Mouse (Mus musculus) intestine, postnatal 0 days (tissue): Measurements from ENCODE around the gene Cldn3. TPM values are rescaled to one million over a fixed set of nuclear protein-coding genes. Genes with fewer than 3 reads are reported as not detected.

Experiments
- ATAC-seq: fragments of 200-750 bp; cut with Nextera tagmentation; 2 replicates; pipeline ENCODE4 v1.8.0; 2017; ENCODE audit warnings: mild to moderate bottlenecking, moderate TSS enrichment, moderate library complexity
- H3K27ac ChIP-seq: fragments of 300-500 bp; sonication (generic); 2 replicates; pipeline ENCODE4 v1.5.1; 2014; ENCODE audit warnings: mild to moderate bottlenecking, low read depth, low read length, moderate library complexity
- H3K27me3 ChIP-seq: fragments of 300-500 bp; sonication (generic); replicated peaks from 2 replicates; pipeline ENCODE4 v1.6.1; 2014; ENCODE audit warnings: low read length, mixed read lengths; ENCODE audit not compliant: control insufficient read depth, insufficient read depth
- H3K36me3 ChIP-seq: fragments of 300-500 bp; sonication (generic); 2 replicates; pipeline ENCODE4 v1.6.1; 2014; ENCODE audit warnings: mild to moderate bottlenecking, moderate library complexity; ENCODE audit not compliant: control insufficient read depth, insufficient read depth
- H3K4me1 ChIP-seq: fragments of 300-500 bp; sonication (generic); replicated peaks from 2 replicates; pipeline ENCODE4 v1.6.1; 2014; ENCODE audit warnings: antibody characterized with exemption, low read length, mixed read lengths; ENCODE audit not compliant: control insufficient read depth, insufficient read depth
- H3K4me2 ChIP-seq: fragments of 300-500 bp; sonication (generic); replicated peaks from 2 replicates; pipeline ENCODE4 v1.6.1; 2014; ENCODE audit warnings: low read depth, mild to moderate bottlenecking, moderate library complexity
- H3K4me3 ChIP-seq: fragments of 300-500 bp; sonication (generic); 2 replicates; pipeline ENCODE4 v1.5.1; 2014; ENCODE audit warnings: low read depth, low read length
- H3K9ac ChIP-seq: fragments of 300-500 bp; sonication (generic); 2 replicates; pipeline ENCODE4 v1.6.1; 2014; ENCODE audit warnings: mild to moderate bottlenecking, low read depth, low read length
- H3K9me3 ChIP-seq: fragments of 300-500 bp; sonication (generic); 2 replicates; pipeline ENCODE4 v1.6.1; 2016; ENCODE audit warnings: mixed run types; ENCODE audit not compliant: control insufficient read depth
- CTCF ChIP-seq: sonication (generic); IDR thresholded peaks from 2 replicates; pipeline ENCODE4 v1.5.1; 2016; ENCODE audit warnings: low read depth, mild to moderate bottlenecking, control low read depth, antibody characterized with exemption, moderate library complexity
- WGBS: fragments of 180-500 bp; shearing (Covaris S2); extraction: QIAGEN DNeasy Blood & Tissue Kit; methylation state at CpG from one replicate; pipeline ENCODE4 v1.1.7; 2014; 5-methylcytosine and 5-hydroxymethylcytosine counted together
- polyA plus RNA-seq: library from polyadenylated mRNA; unstranded; fragments of >200 nt; fragmentation: Nextera tagmentation; extraction: Ambion mirVana; gene quantifications from 2 replicates; pipeline ENCODE4 v1.2.1, GENCODE M21; 2015

Gene Cldn3
- polyA plus RNA-seq, 1 experiment from 2014 or later: 116 TPM

GRCm38 (mm10) chr5:135034593-135034992 is 48.6 kb downstream of the Cldn3 start:
- Histone ChIP-seq H3K4me1 (no peaks in the 10 kb centered on the region), H3K4me2 (no peak overlapping the region), H3K9me3 (no peaks in the 10 kb centered on the region), H3K4me3 (no peak overlapping the region), H3K9ac (no peak overlapping the region), H3K27ac (no peak overlapping the region; the same call in 1 of the 2 replicates), H3K27me3 (no peaks in the 10 kb centered on the region), H3K36me3 (peaks cover 13% of the 10 kb centered on the region)
- 97% methylated on average over 2 of the region's 2 CpGs for WGBS
- no peak for ATAC-seq
- peak; percentile 46 for TF ChIP-seq CTCF

- Histone ChIP-seq H3K27me3 (no peaks in the 10 kb centered on the region), H3K27ac (no peak overlapping the region), H3K4me1 (no peaks in the 10 kb centered on the region), H3K4me2 (no peak overlapping the region), H3K36me3 (peaks cover 18% of the 10 kb centered on the region), H3K9ac (no peak overlapping the region), H3K9me3 (no peaks in the 10 kb centered on the region), H3K4me3 (no peak overlapping the region)
- no peak for ATAC-seq
- 67% methylated on average over 18 of the region's 18 CpGs for WGBS
- no peak for TF ChIP-seq CTCF
Observed at GRCm38 (mm10) chr5:135035608-135036359, 49.8 kb downstream of the Cldn3 start.

Other genes with a start within 250 kb of the Cldn3 start
- 72.4 and 81.9 TPM in 2 replicates for gene Eln, start 238.9 kb upstream of the Cldn3 start, polyA plus RNA-seq
- not detected in 2 replicates for gene Tmem270, start 79.5 kb upstream of the Cldn3 start, polyA plus RNA-seq
- not detected in 2 replicates for gene Cldn13, start 70.7 kb upstream of the Cldn3 start, polyA plus RNA-seq
- gene Mettl27, start 53.8 kb upstream of the Cldn3 start, polyA plus RNA-seq: 30.3 and 31.4 TPM in 2 replicates
- 62.1 and 76.6 TPM in 2 replicates for gene Cldn4, start 39.3 kb upstream of the Cldn3 start, polyA plus RNA-seq
- 60.1 and 61.9 TPM in 2 replicates for gene Abhd11, start 22.9 kb downstream of the Cldn3 start, polyA plus RNA-seq
- 5.6 and 6.5 TPM in 2 replicates for gene Stx1a, start 37.3 kb downstream of the Cldn3 start, polyA plus RNA-seq
- gene Dnajc30, start 78.0 kb downstream of the Cldn3 start, polyA plus RNA-seq: 35.9 and 40.7 TPM in 2 replicates
- gene Bud23, start 78.7 kb downstream of the Cldn3 start, polyA plus RNA-seq: 40.0 and 40.6 TPM in 2 replicates
- 2.5 and 2.9 TPM in 2 replicates for gene Vps37d, start 92.1 kb downstream of the Cldn3 start, polyA plus RNA-seq
- 13.7 and 16.2 TPM in 2 replicates for gene Mlxipl, start 103.7 kb downstream of the Cldn3 start, polyA plus RNA-seq
- 17.7 and 18.0 TPM in 2 replicates for gene Tbl2, start 163.4 kb downstream of the Cldn3 start, polyA plus RNA-seq
- 65.1 and 65.7 TPM in 2 replicates for gene Bcl7b, start 182.1 kb downstream of the Cldn3 start, polyA plus RNA-seq
- gene Baz1b, start 201.1 kb downstream of the Cldn3 start, polyA plus RNA-seq: 11.0 and 12.0 TPM in 2 replicates